Mouse (Mus musculus): Measurements from ENCODE around the gene D630023F18Rik.

- TF ChIP-seq CTCF (IDR thresholded peaks at IDR 0.05; ENCODE audit: borderline replicate concordance, control insufficient read depth, extremely low read depth, insufficient read depth, low read length, poor library complexity) (no peak), POLR2A (IDR thresholded peaks at IDR 0.05; ENCODE audit: control insufficient read depth, extremely low read depth, insufficient read depth, low read length, poor library complexity) (no peak)
These were observed 25.0 kb upstream of the D630023F18Rik start for GRCm38 (mm10) chr1:65147971-65148370.

Data from thymus, adult 2 months (tissue).